Mouse (Mus musculus) forebrain, embryonic 16.5 days (tissue): ENCODE measurements around the gene Bsg. TPM values are rescaled to one million over a fixed set of nuclear protein-coding genes. Genes with fewer than 3 reads are reported as not detected.
A peak's percentile ranks its signal among the peaks of the same experiment; 100 is the strongest.

ENCODE experiments used
- ATAC-seq: fragments of 200-750 bp; cut with Nextera tagmentation; 2 replicates; pipeline ENCODE4 v1.8.0; 2017; ENCODE audit warnings: mild to moderate bottlenecking, moderate library complexity
- H3K27ac ChIP-seq: fragments of 300-500 bp; sonication (generic); 2 replicates; pipeline ENCODE4 v1.5.1; 2014; ENCODE audit warnings: low read length, control low read depth
- H3K27me3 ChIP-seq: fragments of 300-500 bp; sonication (generic); replicated peaks from 2 replicates; pipeline ENCODE4 v1.6.1; 2014; ENCODE audit warnings: low read length; ENCODE audit not compliant: control insufficient read depth, insufficient read depth
- H3K36me3 ChIP-seq: fragments of 300-500 bp; sonication (generic); 2 replicates; pipeline ENCODE4 v1.6.1; 2014; ENCODE audit not compliant: control insufficient read depth, insufficient read depth
- H3K4me1 ChIP-seq: fragments of 300-500 bp; sonication (generic); replicated peaks from 2 replicates; pipeline ENCODE4 v1.6.1; 2014; ENCODE audit warnings: low read length; ENCODE audit not compliant: control insufficient read depth, insufficient read depth
- H3K4me2 ChIP-seq: fragments of 300-500 bp; sonication (generic); 2 replicates; pipeline ENCODE4 v1.6.1; 2014; ENCODE audit warnings: mild to moderate bottlenecking, low read length, control low read depth
- H3K4me3 ChIP-seq: fragments of 300-500 bp; sonication (generic); replicated peaks from 2 replicates; pipeline ENCODE4 v1.5.1; 2014; ENCODE audit warnings: mild to moderate bottlenecking, low read length, control low read depth
- H3K9ac ChIP-seq: fragments of 300-500 bp; sonication (generic); replicated peaks from 2 replicates; pipeline ENCODE4 v1.6.1; 2014; ENCODE audit warnings: low read depth, low read length, control low read depth
- H3K9me3 ChIP-seq: fragments of 300-500 bp; sonication (generic); 2 replicates; pipeline ENCODE4 v1.6.1; 2016; ENCODE audit warnings: low read length; ENCODE audit not compliant: control insufficient read depth
- WGBS: fragments of 180-500 bp; shearing (Covaris S2); extraction: QIAGEN DNeasy Blood & Tissue Kit; methylation state at CpG from one replicate; pipeline ENCODE4 v1.1.7; 2014; 5-methylcytosine and 5-hydroxymethylcytosine counted together
- polyA plus RNA-seq: library from polyadenylated mRNA; unstranded; fragments of >200 nt; fragmentation: Nextera tagmentation; extraction: Ambion mirVana; gene quantifications from 2 replicates; pipeline ENCODE4 v1.2.1, GENCODE M21; 2015

Gene Bsg
- polyA plus RNA-seq, 1 experiment from 2014 or later = 726 TPM

DNA sequence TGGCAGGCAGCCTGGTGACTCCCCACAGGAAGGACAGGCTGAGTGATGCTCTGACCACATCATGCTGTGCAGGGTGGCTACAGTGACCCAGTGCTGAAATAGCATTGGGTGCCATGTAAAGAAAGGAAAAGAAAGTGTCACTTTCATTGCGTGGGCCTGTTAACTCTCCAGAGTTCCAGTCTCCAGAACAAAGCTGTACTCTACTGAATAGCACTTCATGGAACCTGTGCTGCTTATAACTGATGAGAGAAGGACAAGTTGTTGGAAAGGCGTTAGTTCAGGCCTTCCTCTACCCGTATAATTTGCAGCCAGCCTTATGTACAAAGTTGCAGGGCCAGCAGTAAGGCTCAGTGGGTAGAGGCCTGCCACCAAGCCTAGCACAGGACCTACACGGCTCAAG is 15.6 kb upstream of the Bsg start, which contains the start of gene Gzmm:
TSS of gene Gzmm (plus strand) at position 301 of the 400 bp plus-strand sequence.
- no peak within 1 kb of the TSS for H3K27ac ChIP-seq
- H3K9me3 ChIP-seq = no peaks in the 10 kb centered on the region
- no peak within 1 kb of the TSS for H3K9ac ChIP-seq
- ATAC-seq = no peak
- H3K4me1 ChIP-seq = peaks cover 2% of the 10 kb centered on the region
- 80% methylated on average over 4 of the region's 4 CpGs for WGBS
- no peak within 1 kb of the TSS for H3K4me3 ChIP-seq
- H3K4me2 ChIP-seq = no peak within 1 kb of the TSS
- H3K36me3 ChIP-seq = peaks cover 21% of the 10 kb centered on the region
- no peaks in the 10 kb centered on the region for H3K27me3 ChIP-seq

DNA sequence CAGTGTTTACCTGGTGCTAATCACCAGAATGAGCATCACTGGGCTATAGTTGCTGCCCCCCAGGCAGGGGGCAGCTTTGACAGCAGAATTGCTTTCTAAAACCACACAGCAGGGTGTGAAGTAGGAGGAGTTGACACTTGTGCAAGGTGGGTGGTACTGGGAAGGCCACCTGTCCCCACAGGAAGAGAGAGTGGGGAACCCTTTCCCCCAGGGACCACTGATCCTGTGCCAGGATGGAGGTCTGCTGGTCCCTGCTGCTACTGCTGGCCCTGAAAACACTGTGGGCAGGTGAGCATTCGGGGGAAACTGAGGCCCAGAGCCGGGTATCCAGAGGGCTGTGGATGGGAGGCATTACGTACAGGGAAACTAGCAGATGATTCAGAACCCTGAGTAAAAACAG is 15.1 kb upstream of the Bsg start:
- WGBS = 88% methylated on average over 3 of the region's 3 CpGs
- no peaks in the 10 kb centered on the region for H3K9me3 ChIP-seq
- no peak overlapping the region for H3K4me2 ChIP-seq
- H3K4me1 ChIP-seq = no peaks in the 10 kb centered on the region
- no peak overlapping the region for H3K9ac ChIP-seq
- no peak overlapping the region for H3K27ac ChIP-seq
- H3K27me3 ChIP-seq = no peaks in the 10 kb centered on the region
- peaks cover 21% of the 10 kb centered on the region for H3K36me3 ChIP-seq
- H3K4me3 ChIP-seq = no peak overlapping the region
- no peak for ATAC-seq

DNA sequence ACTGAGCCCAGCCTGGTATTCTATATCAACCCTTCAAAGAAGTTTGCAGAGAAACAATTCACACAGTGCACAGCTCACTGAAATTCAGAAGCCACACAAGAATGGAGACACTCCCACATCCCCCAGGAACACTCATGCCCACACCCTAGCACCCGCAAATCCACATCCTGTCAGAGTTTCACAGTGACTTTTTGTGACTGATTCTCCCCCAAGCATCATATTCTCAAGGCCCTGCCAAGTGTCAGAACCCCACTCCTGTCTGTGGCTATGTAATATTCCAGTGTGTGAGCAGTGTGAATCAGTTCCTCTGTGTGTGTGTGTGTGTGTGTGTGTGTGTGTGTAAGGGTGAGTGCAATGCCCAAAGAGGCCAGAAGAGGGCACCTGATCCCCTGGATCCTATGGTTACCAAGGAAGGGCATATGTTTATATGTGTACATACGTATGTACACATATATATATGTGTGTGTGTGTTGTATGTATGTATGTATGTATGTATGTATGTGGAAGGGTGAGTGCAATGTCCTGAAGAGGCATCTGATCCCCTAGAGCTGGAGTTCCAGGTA is 12.2 kb upstream of the Bsg start:
- no peak overlapping the region for H3K4me2 ChIP-seq
- WGBS = 91% methylated on average over 2 of the region's 2 CpGs
- no peak overlapping the region for H3K4me3 ChIP-seq
- H3K36me3 ChIP-seq = peaks cover 11% of the 10 kb centered on the region
- H3K4me1 ChIP-seq = peaks cover 3% of the 10 kb centered on the region; the same call in 1 of the 2 replicates
- H3K27ac ChIP-seq = no peak overlapping the region
- no peaks in the 10 kb centered on the region for H3K9me3 ChIP-seq
- no peaks in the 10 kb centered on the region for H3K27me3 ChIP-seq
- ATAC-seq = no peak
- H3K9ac ChIP-seq = no peak overlapping the region

DNA sequence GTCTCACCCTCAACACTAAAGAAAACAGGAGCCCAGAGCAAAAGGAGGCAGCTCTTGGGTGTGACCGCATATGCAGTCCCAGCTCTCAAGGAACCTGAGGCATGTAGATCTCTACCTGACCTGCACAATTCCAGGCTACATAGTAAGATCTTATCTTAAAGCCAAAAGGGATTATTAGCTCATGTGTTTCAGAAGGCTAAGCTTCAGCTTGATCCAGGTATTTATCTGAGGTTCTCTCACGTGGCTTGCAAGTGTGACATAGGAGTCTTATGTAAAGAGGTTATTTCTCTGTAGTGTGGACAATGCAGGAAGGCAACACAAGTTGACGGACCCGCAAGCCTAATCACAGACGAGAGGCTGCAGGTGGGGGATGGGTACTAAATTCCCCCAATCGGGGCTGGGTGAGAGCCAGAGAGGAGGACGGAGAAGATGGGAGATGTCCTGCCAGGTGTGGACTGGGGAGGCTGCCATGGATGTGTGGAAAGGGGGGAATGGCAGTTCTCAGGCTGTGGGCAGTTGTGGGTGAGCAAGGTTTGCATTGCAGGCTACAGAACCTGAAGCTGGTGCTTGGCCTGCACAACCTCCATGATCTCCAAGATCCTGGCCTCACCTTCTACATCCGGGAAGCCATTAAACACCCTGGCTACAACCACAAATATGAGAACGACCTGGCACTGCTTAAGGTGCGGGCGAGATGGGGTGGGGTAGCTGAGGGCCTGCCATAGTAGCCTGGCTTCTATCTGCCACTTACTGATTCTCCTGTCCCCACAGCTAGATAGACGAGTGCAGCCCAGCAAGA is 10.5 kb upstream of the Bsg start:
- Histone ChIP-seq H3K9ac (no peak overlapping the region), H3K27me3 (no peaks in the 10 kb centered on the region), H3K4me3 (no peak overlapping the region), H3K4me1 (peaks cover 3% of the 10 kb centered on the region; the same call in 1 of the 2 replicates), H3K36me3 (peaks cover 5% of the 10 kb centered on the region), H3K9me3 (no peaks in the 10 kb centered on the region), H3K4me2 (no peak overlapping the region), H3K27ac (no peak overlapping the region)
- no peak for ATAC-seq
- WGBS = 78% methylated on average over 12 of the region's 12 CpGs

DNA sequence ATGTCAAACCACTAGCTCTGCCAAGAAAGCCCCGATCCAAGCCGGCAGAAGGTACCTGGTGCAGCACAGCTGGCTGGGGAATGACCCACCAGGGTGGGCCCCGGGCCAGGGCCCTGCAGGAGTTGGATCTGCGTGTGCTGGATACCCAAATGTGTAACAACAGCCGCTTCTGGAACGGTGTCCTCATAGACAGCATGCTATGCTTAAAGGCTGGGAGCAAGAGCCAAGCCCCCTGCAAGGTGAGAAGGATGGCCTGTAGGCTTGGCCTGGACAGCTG is 10.0 kb upstream of the Bsg start:
- H3K4me1 ChIP-seq = peaks cover 3% of the 10 kb centered on the region; the same call in 1 of the 2 replicates
- no peaks in the 10 kb centered on the region for H3K9me3 ChIP-seq
- H3K4me3 ChIP-seq = no peak overlapping the region
- 86% methylated on average over 6 of the region's 6 CpGs for WGBS
- no peak for ATAC-seq
- no peak overlapping the region for H3K9ac ChIP-seq
- H3K36me3 ChIP-seq = 0 out of 2 replicates have a peak, but pooled peaks cover under 1% of the 10 kb centered on the region
- no peak overlapping the region for H3K4me2 ChIP-seq
- H3K27me3 ChIP-seq = no peaks in the 10 kb centered on the region
- H3K27ac ChIP-seq = no peak overlapping the region

DNA sequence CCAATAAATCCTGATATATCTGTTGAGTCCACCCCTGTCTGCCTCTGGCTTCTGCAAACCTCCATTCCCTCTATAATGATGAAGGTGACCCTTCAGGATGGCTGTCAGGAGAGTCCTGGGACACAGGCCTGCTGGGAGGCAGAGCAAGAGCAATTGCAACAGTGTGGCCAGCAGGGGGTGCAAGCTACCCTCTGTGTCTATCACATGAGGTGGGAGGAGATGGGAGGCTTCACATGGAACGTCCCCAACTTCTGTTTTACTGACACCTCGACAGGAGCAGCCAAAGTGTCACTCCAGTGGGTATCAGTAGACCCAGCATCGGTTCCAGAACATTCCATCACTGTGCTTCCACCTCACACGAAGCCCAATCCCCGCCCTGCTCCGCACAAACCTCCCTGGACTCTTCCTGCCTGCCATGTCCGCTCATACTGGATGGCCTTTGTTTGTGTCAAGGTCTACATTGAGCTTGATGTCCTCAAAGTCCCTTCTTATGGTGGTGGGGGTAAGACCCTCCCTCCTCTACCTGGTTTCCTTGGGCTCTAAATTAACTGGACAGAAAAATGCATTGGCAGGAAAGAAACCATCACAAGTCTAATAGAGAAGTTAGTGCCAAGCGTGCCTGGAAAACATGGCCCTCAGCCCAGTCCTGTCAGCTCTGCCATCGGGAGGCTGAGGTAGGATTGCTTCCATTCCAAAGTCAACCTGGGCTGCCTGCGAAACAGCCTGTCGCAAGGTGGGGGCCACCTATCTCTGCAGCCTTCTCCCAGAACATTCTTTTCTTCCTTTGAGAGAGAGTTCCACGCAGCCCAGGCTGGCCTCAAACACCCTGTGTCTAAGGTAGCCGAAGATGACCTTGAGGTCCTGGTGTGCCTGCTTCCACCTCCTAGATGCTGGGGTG is 8.8 kb upstream of the Bsg start:
- Histone ChIP-seq H3K27me3 (no peaks in the 10 kb centered on the region), H3K9ac (no peak overlapping the region), H3K27ac (no peak overlapping the region), H3K9me3 (no peaks in the 10 kb centered on the region), H3K4me1 (peaks cover 3% of the 10 kb centered on the region; the same call in 1 of the 2 replicates), H3K36me3 (no peaks in the 10 kb centered on the region), H3K4me2 (no peak overlapping the region), H3K4me3 (no peak overlapping the region)
- WGBS = 60% methylated on average over 13 of the region's 13 CpGs
- ATAC-seq = peak; percentile 31; the same call in 1 of the 2 replicates

DNA sequence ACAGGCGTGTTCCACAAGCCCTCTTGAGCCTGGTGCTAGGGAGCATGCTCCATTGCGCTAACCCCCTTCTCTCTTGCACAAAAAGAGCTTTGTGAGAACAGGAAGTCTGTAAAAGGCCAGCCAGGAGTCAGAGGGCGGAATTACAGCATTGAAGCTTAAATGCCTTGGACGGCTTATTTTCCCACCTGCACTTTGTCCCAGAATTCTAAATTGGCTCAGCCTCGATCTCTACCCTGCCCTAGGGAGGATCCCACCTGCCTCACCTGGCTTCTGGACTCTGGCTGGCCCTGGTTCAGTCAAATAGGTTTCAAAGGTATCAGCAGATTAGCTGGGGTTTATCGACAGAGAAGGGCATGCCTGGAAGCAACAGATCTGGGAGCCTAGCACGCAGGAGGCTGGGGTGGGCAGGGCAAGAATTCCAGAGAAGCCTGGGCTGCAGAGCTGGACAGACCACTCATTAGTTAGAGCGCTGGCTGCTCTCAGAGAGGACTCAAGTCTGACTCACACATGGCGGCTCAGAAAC is 8.1 kb upstream of the Bsg start:
- H3K27ac ChIP-seq = no peak overlapping the region
- no peak overlapping the region for H3K4me2 ChIP-seq
- H3K9me3 ChIP-seq = no peaks in the 10 kb centered on the region
- H3K4me3 ChIP-seq = no peak overlapping the region
- H3K27me3 ChIP-seq = no peaks in the 10 kb centered on the region
- WGBS = 67% methylated on average over 9 of the region's 9 CpGs
- H3K36me3 ChIP-seq = no peaks in the 10 kb centered on the region
- H3K9ac ChIP-seq = no peak overlapping the region
- peaks cover 3% of the 10 kb centered on the region; the same call in 1 of the 2 replicates for H3K4me1 ChIP-seq
- ATAC-seq = no peak

DNA sequence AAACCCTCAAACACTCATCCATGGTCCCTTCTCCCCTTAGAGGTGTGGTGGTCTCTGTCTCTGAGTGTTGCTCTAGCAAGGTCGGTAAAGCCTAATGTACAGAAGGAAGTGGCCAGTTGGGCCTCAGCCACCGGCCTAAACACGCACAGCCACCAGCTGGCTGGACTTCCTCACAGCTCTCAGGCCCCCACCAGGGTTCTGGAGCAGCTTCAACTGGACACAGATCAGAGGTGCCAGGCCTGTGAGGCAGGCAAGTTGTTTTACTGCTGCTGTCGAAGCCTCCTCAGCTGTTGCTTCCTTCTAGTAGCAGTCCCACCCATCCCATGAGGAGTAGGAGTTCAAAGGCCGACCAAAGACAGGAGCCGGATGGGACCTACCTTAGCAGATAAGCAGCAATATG is 6.4 kb upstream of the Bsg start:
- 78% methylated on average over 6 of the region's 6 CpGs for WGBS

DNA sequence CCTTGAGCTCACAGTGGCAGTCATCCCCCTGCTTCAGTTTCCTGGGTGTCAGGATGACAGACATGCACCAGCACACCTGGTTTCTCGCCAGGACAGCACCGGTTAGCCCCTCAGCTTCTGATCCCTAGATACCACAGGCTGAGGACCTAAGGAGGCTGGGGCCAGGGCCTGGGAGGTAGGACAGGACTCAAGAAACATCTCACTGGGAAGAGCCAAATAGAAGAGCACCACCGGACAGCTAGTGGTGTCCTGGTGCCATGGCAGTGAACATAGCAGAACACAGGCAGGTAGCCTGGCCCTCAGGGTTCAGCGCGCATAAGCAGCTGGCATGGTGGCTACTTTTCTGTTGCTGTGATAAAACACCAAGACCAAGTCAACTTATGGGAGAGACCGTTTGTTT is 5.8 kb upstream of the Bsg start:
- no peak overlapping the region for H3K27ac ChIP-seq
- no peak overlapping the region for H3K4me3 ChIP-seq
- H3K27me3 ChIP-seq = no peaks in the 10 kb centered on the region
- H3K4me1 ChIP-seq = peaks cover 3% of the 10 kb centered on the region; the same call in 1 of the 2 replicates
- 98% methylated on average over 6 of the region's 6 CpGs for WGBS
- no peaks in the 10 kb centered on the region for H3K9me3 ChIP-seq
- no peak for ATAC-seq
- no peaks in the 10 kb centered on the region for H3K36me3 ChIP-seq
- no peak overlapping the region for H3K4me2 ChIP-seq
- H3K9ac ChIP-seq = no peak overlapping the region

More for the DNA sequence above, 6.4 kb upstream of the Bsg start:
- Histone ChIP-seq H3K9ac (no peak overlapping the region), H3K4me2 (no peak overlapping the region), H3K27ac (no peak overlapping the region), H3K4me3 (no peak overlapping the region), H3K9me3 (no peaks in the 10 kb centered on the region), H3K4me1 (peaks cover 3% of the 10 kb centered on the region; the same call in 1 of the 2 replicates), H3K36me3 (no peaks in the 10 kb centered on the region), H3K27me3 (no peaks in the 10 kb centered on the region)
- no peak for ATAC-seq
